Mouse (Mus musculus): ENCODE results near the gene Ptprq.

Ptprq gene

GRCm38 (mm10) chr10:107493580-107494474 lies 226.0 kb downstream of the Ptprq start:
- ATAC-seq (ENCODE audit: insufficient number of reproducible peaks, low FRiP score, low TSS enrichment), result no peak

- ATAC-seq (ENCODE audit: insufficient number of reproducible peaks, low FRiP score, low TSS enrichment), result no peak
These were observed 226.8 kb downstream of the Ptprq start for GRCm38 (mm10) chr10:107492867-107493579.

- ATAC-seq (ENCODE audit: insufficient number of reproducible peaks, low FRiP score, low TSS enrichment), result no peak
These were observed 231.1 kb downstream of the Ptprq start for GRCm38 (mm10) chr10:107488654-107489315.

- ATAC-seq (ENCODE audit: insufficient number of reproducible peaks, low FRiP score, low TSS enrichment), result no peak
These were observed 233.1 kb downstream of the Ptprq start for GRCm38 (mm10) chr10:107486770-107487169.

- no peak for ATAC-seq (ENCODE audit: insufficient number of reproducible peaks, low FRiP score, low TSS enrichment)
These were observed 234.0 kb downstream of the Ptprq start, which contains the start of gene Myf5 for GRCm38 (mm10) chr10:107485870-107486269. TSS of gene Myf5 (minus strand) at chr10:107486134.

GRCm38 (mm10) chr10:107484050-107484449 lies 235.8 kb downstream of the Ptprq start:
- ATAC-seq (ENCODE audit: insufficient number of reproducible peaks, low FRiP score, low TSS enrichment), result no peak

- no peak for ATAC-seq (ENCODE audit: insufficient number of reproducible peaks, low FRiP score, low TSS enrichment)
These were observed 246.4 kb downstream of the Ptprq start for GRCm38 (mm10) chr10:107473497-107473896.

- ATAC-seq (ENCODE audit: insufficient number of reproducible peaks, low FRiP score, low TSS enrichment), result no peak
These were observed 248.1 kb downstream of the Ptprq start for GRCm38 (mm10) chr10:107471712-107472111.

GRCm38 (mm10) chr10:107467819-107468218 lies 252.0 kb downstream of the Ptprq start:
- ATAC-seq (ENCODE audit: insufficient number of reproducible peaks, low FRiP score, low TSS enrichment), result no peak

Data from cerebellum, adult (tissue).